Mouse (Mus musculus) liver, adult 2 months (tissue): ENCODE data around the gene Stpg3. TPM values are rescaled to one million over a fixed set of nuclear protein-coding genes. Genes with fewer than 3 reads are reported as not detected.

Source experiments
- DNase-seq: peaks from one replicate; pipeline ENCODE4 v3.0.0-alpha.2; 2011; ENCODE audit warnings: low read depth, low spot score; ENCODE audit errors: extremely low read depth
- H3K27ac ChIP-seq: fragments of 200-500 bp; replicated peaks from 2 replicates; pipeline ENCODE4 v1.5.1; 2012; ENCODE audit warnings: low read depth, mild to moderate bottlenecking, control low read depth, inconsistent platforms, low read length; ENCODE audit not compliant: insufficient read depth
- H3K27me3 ChIP-seq: fragments of 200-500 bp; 2 replicates; pipeline ENCODE4 v1.6.1; 2012; ENCODE audit warnings: mild to moderate bottlenecking, moderate library complexity, low read length, inconsistent platforms; ENCODE audit not compliant: control insufficient read depth, insufficient read depth
- H3K36me3 ChIP-seq: fragments of 200-500 bp; 2 replicates; pipeline ENCODE4 v1.6.1; 2012; ENCODE audit warnings: low read length, inconsistent platforms; ENCODE audit not compliant: control insufficient read depth, insufficient read depth
- H3K4me1 ChIP-seq: fragments of 200-500 bp; 2 replicates; pipeline ENCODE4 v1.6.1; 2011; ENCODE audit warnings: low read length; ENCODE audit not compliant: control insufficient read depth, insufficient read depth
- H3K4me3 ChIP-seq: fragments of 200-500 bp; 2 replicates; pipeline ENCODE4 v1.5.1; 2011; ENCODE audit warnings: low read depth, mild to moderate bottlenecking, control low read depth, low read length, moderate library complexity; ENCODE audit not compliant: insufficient read depth
- H3K79me2 ChIP-seq: fragments of 200-500 bp; 2 replicates; pipeline ENCODE4 v1.6.1; 2012; ENCODE audit warnings: inconsistent platforms, mild to moderate bottlenecking, low read length, moderate library complexity; ENCODE audit not compliant: control insufficient read depth, insufficient read depth
- H3K9ac ChIP-seq: fragments of 200-500 bp; 2 replicates; pipeline ENCODE4 v1.6.1; 2012; ENCODE audit warnings: low read depth, mild to moderate bottlenecking, control low read depth, inconsistent platforms, low read length
- CTCF ChIP-seq: fragments of 200-500 bp; IDR thresholded peaks from 2 replicates; pipeline ENCODE4 v1.5.1; 2011; ENCODE audit warnings: low read depth, low read length, control low read depth
- POLR2A ChIP-seq: fragments of 200-500 bp; IDR thresholded peaks from 2 replicates; pipeline ENCODE4 v1.6.1; 2011; ENCODE audit warnings: low read length, control low read depth; ENCODE audit not compliant: insufficient read depth; ENCODE audit errors: extremely low read depth
- WGBS: fragments of 180-500 bp; shearing (Covaris S2); methylation state at CpG from one replicate; pipeline ENCODE4 v1.1.7; 2018; 5-methylcytosine and 5-hydroxymethylcytosine counted together
- polyA plus RNA-seq: library from polyadenylated mRNA; depleted of rRNA; stranded (reverse); fragments of >200 nt; gene quantifications from 2 replicates; pipeline ENCODE4 v1.2.3, GENCODE M21; 2012
- total RNA-seq: library from RNA; depleted of rRNA; stranded (reverse); fragments of >200 nt; gene quantifications from 2 replicates; pipeline ENCODE4 v1.2.3, GENCODE M21; 2014

Gene Stpg3
- total and polyA plus RNA-seq, 2 experiments = not detected

DNA sequence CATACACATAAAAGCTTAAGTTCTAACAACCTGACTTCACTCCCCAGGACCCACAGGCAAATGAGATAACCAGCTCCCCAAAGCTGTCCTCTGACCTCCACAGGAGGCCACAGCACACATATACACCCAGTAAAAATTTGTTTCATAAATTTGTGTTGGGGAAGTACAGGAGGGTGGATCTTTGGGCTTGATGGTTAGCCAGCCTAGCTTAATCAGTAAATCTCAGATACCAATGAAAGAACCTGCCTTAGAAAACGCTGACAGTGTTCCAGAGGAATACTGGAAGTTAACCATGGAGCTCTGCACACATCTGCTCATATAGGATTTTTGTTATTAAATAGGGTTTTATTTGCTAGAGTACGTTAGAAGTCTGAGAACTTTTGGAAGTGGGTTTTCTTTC is 3.2 kb upstream of the Stpg3 start:
- no peak for DNase-seq
- H3K4me3 ChIP-seq = no peak overlapping the region
- H3K27me3 ChIP-seq = no peaks in the 10 kb centered on the region
- TF ChIP-seq CTCF (no peak), POLR2A (no peak)
- no peaks in the 10 kb centered on the region; the same call in 1 of the 2 replicates for H3K36me3 ChIP-seq
- 70% methylated on average over 2 of the region's 2 CpGs for WGBS
- H3K9ac ChIP-seq = no peak overlapping the region
- no peaks in the 10 kb centered on the region for H3K4me1 ChIP-seq
- H3K79me2 ChIP-seq = no peaks in the 10 kb centered on the region
- H3K27ac ChIP-seq = no peak overlapping the region

DNA sequence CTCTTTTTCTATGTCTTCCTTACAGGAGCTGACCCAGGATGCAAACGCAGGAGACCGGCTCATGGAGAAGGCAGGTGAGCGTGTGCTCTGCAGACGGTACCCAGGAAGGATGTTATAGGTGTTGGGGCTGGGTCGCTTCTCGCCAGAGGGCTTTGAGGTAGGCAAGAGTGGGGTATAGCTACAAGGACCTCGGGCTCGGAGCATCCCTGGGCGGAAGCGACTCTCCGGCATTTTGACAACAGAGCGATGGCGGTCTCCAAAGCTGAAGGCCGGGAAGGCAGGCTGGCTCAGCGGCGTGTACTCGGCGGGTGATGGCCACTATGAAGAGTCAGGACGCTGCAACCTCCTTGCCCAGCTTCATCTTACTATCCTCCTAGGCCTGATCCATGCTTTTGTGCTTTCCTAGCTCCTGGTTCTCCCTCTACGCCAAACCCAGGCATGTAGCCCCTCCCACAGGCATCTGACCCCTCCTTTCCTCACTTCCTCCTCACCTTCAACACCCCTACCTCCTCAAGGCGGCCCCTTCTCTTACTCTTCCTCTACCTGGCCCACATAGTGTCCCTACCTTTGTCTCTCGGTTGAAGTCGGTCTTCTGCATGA is 1.1 kb downstream of the Stpg3 start:
- Histone ChIP-seq H3K27ac (no peak overlapping the region), H3K4me3 (no peak overlapping the region), H3K27me3 (no peaks in the 10 kb centered on the region), H3K36me3 (peaks cover 2% of the 10 kb centered on the region; the same call in 1 of the 2 replicates), H3K9ac (no peak overlapping the region), H3K79me2 (peaks cover 16% of the 10 kb centered on the region; the same call in 1 of the 2 replicates), H3K4me1 (peaks cover 10% of the 10 kb centered on the region)
- DNase-seq = no peak
- WGBS = 79% methylated on average over 23 of the region's 23 CpGs
- TF ChIP-seq POLR2A = no peak
- no peak for TF ChIP-seq CTCF

DNA sequence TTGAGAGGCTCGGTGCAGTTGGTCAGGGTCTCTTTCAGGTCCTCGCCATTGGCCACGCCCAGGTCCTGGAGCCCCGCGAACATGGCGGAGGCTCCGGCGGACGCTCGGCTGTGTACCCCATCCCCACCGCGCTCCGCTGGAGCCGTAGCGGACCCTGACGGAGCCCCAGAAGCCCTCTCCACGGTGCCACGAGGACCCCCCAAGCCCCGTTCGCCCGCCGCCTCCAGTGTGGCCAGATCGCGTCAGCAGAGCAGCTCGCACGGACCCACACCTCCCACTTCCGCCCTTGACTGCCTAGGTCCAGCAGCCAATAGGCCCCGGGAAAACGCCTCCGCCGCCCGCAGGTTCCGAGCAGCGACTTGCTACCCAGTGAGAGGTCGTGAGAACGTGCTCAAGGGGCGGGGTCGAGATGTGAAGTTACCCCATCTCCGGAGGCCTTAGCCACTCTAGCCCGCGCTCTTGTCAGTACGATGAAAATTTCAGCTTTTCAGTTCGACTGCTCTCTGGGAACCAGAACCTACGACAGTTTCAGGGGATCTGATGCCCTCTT is 3.2 kb downstream of the Stpg3 start, which contains the start of gene Nelfb:
TSS of gene Nelfb (minus strand) at position 369 of the 550 bp plus-strand sequence.
- peaks cover 10% of the 10 kb centered on the region for H3K4me1 ChIP-seq

DNA sequence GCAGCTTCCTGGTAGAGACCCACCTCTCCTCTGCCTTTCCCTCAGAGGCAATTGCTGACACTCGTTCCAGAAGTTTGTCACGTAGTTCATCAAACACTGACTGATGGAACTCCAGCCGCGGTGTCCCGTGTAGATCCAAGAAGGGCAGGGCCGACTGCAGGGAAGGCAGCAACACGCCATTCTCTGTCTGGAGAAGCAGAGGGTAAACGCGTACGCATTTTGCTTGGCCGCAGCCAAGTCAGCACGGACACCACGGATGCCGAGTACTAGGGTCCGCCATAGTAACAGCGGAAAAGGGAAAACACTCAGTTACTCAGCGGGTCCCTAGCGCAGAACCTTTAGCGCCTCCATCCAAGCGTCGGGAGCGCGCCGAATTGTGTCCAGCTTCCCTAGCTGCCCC is 3.8 kb downstream of the Stpg3 start:
- Histone ChIP-seq H3K27me3 (no peaks in the 10 kb centered on the region), H3K27ac (peak overlapping the region; percentile 76), H3K4me3 (peak overlapping the region; percentile 94), H3K36me3 (peaks cover 2% of the 10 kb centered on the region; the same call in 1 of the 2 replicates), H3K9ac (peak overlapping the region; percentile 95), H3K79me2 (peaks cover 16% of the 10 kb centered on the region; the same call in 1 of the 2 replicates), H3K4me1 (peaks cover 10% of the 10 kb centered on the region)
- DNase-seq = no peak
- WGBS = under 1% methylated on average over 24 of the region's 24 CpGs
- TF ChIP-seq CTCF (no peak), POLR2A (no peak)

More for the DNA sequence above, 3.2 kb downstream of the Stpg3 start, which contains the start of gene Nelfb:
- H3K27ac ChIP-seq = peak within 1 kb of the TSS; percentile 76
- H3K79me2 ChIP-seq = peaks cover 16% of the 10 kb centered on the region; the same call in 1 of the 2 replicates
- 1% methylated on average over 44 of the region's 44 CpGs for WGBS
- peaks cover 2% of the 10 kb centered on the region; the same call in 1 of the 2 replicates for H3K36me3 ChIP-seq
- H3K27me3 ChIP-seq = no peaks in the 10 kb centered on the region
- DNase-seq = peak; percentile 75
- TF ChIP-seq CTCF (no peak), POLR2A (peak; percentile 60)
- H3K4me3 ChIP-seq = peak within 1 kb of the TSS; percentile 94
- peak within 1 kb of the TSS; percentile 95 for H3K9ac ChIP-seq

DNA sequence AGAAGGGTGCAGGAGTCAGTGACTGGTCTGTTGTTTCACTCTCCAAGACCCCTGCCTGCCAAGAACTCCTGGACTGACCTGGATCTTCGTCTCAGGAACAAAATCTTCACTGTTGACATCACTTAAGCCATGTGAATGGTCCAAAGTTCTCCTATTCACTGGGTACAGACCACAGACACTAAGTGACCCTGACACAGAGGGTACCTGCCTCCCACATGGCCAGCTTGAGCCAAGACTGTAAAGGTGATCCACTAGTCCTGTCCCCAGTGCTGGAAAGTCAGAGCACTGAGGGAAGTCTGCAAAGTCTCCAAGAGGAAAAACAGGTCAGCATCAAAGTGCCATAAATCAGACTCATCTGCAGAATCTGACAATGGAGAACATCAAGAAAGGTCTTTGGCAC is 6.8 kb downstream of the Stpg3 start:
- Histone ChIP-seq H3K79me2 (peaks cover 16% of the 10 kb centered on the region; the same call in 1 of the 2 replicates), H3K27ac (no peak overlapping the region), H3K4me3 (no peak overlapping the region), H3K36me3 (peaks cover 15% of the 10 kb centered on the region), H3K27me3 (no peaks in the 10 kb centered on the region), H3K9ac (no peak overlapping the region), H3K4me1 (peaks cover 10% of the 10 kb centered on the region)
- no peak for TF ChIP-seq POLR2A
- TF ChIP-seq CTCF = no peak
- no peak for DNase-seq
- 50% methylated on average over 1 of the region's 1 CpGs for WGBS

DNA sequence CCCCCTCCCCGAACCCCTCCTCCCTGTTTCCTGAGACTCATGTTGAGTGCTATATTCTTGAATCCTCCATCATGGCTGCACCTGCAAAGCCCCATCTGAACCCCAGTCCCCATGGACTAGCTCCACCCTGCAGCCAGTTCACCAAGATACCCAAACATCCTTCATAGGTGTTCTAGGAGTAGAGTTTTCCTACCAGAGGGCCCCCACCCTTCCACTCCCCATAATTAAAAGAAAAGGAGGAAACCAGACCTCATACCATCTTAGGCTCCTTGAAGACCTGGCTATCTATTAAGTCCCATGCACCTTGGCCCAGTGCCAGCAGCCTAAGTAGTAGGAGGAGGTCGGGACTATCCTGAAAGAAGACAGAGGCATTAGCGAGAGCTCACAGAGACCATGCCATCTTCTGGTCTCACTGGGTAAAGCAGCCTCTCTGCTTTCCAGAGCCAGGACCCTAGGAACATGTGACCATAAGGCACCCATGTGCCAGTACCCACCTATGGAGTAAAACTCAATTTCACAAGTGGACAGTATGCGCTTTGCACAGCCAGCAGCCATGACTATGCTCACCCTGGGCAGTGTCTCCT is 10.7 kb downstream of the Stpg3 start:
- H3K4me1 ChIP-seq = no peaks in the 10 kb centered on the region
- no peak overlapping the region for H3K9ac ChIP-seq
- H3K27me3 ChIP-seq = no peaks in the 10 kb centered on the region
- H3K36me3 ChIP-seq = peaks cover 25% of the 10 kb centered on the region
- H3K4me3 ChIP-seq = no peak overlapping the region
- TF ChIP-seq CTCF = no peak
- H3K27ac ChIP-seq = no peak overlapping the region
- WGBS = 74% methylated on average over 4 of the region's 4 CpGs
- no peak for DNase-seq
- no peaks in the 10 kb centered on the region for H3K79me2 ChIP-seq
